Mouse (Mus musculus) forebrain, embryonic 14.5 days (tissue): ENCODE results near the gene Epc2. TPM values are rescaled to one million over a fixed set of nuclear protein-coding genes. Genes with fewer than 3 reads are reported as not detected.

Source experiments
- ATAC-seq: fragments of 200-750 bp; cut with Nextera tagmentation; 2 replicates; pipeline ENCODE4 v1.8.0; 2017; ENCODE audit warnings: mild to moderate bottlenecking, moderate library complexity
- DNase-seq: peaks from one replicate; pipeline ENCODE4 v3.0.0-alpha.2; 2015; ENCODE audit warnings: low spot score
- H3K27ac ChIP-seq: fragments of 300-500 bp; sonication (generic); 2 replicates; pipeline ENCODE4 v1.5.1; 2014; ENCODE audit warnings: low read depth, mild to moderate bottlenecking, control low read depth, low read length, moderate library complexity
- H3K27me3 ChIP-seq: fragments of 300-500 bp; sonication (generic); replicated peaks from 2 replicates; pipeline ENCODE4 v1.6.1; 2014; ENCODE audit warnings: low read length, control low read depth, mixed read lengths; ENCODE audit not compliant: control insufficient read depth, insufficient read depth
- H3K36me3 ChIP-seq: fragments of 300-500 bp; sonication (generic); 2 replicates; pipeline ENCODE4 v1.6.1; 2014; ENCODE audit warnings: low read length, control low read depth; ENCODE audit not compliant: control insufficient read depth, insufficient read depth
- H3K4me1 ChIP-seq: fragments of 300-500 bp; sonication (generic); 2 replicates; pipeline ENCODE4 v1.6.1; 2014; ENCODE audit warnings: antibody characterized with exemption, low read length, control low read depth; ENCODE audit not compliant: control insufficient read depth, insufficient read depth
- H3K4me2 ChIP-seq: fragments of 300-500 bp; sonication (generic); 2 replicates; pipeline ENCODE4 v1.6.1; 2014; ENCODE audit warnings: mild to moderate bottlenecking, control low read depth, low read length
- H3K4me3 ChIP-seq: fragments of 300-500 bp; sonication (generic); 2 replicates; pipeline ENCODE4 v1.5.1; 2014; ENCODE audit warnings: low read depth, low read length, control low read depth
- H3K9ac ChIP-seq: fragments of 300-500 bp; sonication (generic); 2 replicates; pipeline ENCODE4 v1.6.1; 2014; ENCODE audit warnings: mild to moderate bottlenecking, low read length, control low read depth, moderate library complexity
- H3K9me3 ChIP-seq: fragments of 300-500 bp; sonication (generic); replicated peaks from 2 replicates; pipeline ENCODE4 v1.6.1; 2016; ENCODE audit warnings: low read length, control low read depth, mixed read lengths; ENCODE audit not compliant: control insufficient read depth
- whole genome bisulfite sequencing: fragments of 180-500 bp; shearing (Covaris S2); extraction: QIAGEN DNeasy Blood & Tissue Kit; methylation state at CpG from one replicate; pipeline ENCODE4 v1.1.7; 2014; 5-methylcytosine and 5-hydroxymethylcytosine counted together
- polyA plus RNA-seq: library from polyadenylated mRNA; unstranded; fragments of >200 nt; fragmentation: Nextera tagmentation; extraction: Ambion mirVana; gene quantifications from 2 replicates; pipeline ENCODE4 v1.2.1, GENCODE M21; 2014

Epc2 gene
- polyA plus RNA-seq, 1 experiment from 2014 or later: 20.7 TPM

DNA sequence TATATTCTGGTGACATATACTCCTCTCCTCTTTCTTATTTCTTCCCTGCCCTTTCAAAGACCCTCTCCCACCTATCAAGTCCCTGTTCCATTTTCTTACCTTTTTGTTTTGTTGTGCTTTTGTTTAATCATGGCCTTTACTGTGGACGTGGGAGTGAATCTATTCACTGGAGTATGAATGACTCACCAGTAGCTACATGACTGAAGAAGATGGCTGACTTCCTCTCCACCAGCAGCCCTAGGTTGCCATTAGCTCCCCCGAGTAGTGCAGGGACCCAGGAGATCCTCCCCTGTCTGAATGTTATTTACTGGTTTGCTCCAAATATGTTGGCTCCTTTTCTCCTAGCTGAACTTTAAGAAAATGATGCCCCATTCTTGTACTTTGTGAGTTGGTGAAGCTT, 86.8 kb downstream of the Epc2 start:
- H3K4me2 ChIP-seq: no peak overlapping the region
- no peak overlapping the region for H3K27ac ChIP-seq
- no peaks in the 10 kb centered on the region for H3K9me3 ChIP-seq
- no peak overlapping the region for H3K9ac ChIP-seq
- DNase-seq (no peak), ATAC-seq (no peak)
- 44% methylated on average over 2 of the region's 2 CpGs for WGBS
- H3K27me3 ChIP-seq: no peaks in the 10 kb centered on the region
- H3K4me3 ChIP-seq: no peak overlapping the region
- H3K4me1 ChIP-seq: no peaks in the 10 kb centered on the region
- peaks cover 22% of the 10 kb centered on the region for H3K36me3 ChIP-seq

DNA sequence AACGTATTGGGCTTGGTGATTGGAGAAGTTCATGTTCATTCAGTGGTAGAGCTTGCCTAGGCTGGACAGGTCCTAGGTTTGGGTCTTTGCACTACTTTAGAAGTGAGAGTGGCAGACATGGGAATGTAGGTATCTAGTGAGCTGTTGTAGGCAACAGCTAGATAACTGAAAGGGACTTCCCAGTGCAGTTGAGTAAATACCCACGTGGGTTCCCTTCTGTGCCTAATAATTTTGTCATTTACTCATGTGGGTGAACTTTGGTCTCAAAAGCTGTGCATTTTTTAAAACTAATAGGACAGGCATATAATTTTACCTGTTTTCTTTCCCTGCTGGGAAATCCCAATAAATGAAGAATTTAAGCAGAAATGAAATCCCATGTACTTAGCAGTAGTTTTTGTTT, 88.5 kb downstream of the Epc2 start:
- Histone ChIP-seq H3K9me3 (no peaks in the 10 kb centered on the region), H3K27me3 (no peaks in the 10 kb centered on the region), H3K4me3 (no peak overlapping the region), H3K9ac (no peak overlapping the region), H3K27ac (no peak overlapping the region), H3K36me3 (peaks cover 22% of the 10 kb centered on the region), H3K4me1 (no peaks in the 10 kb centered on the region), H3K4me2 (no peak overlapping the region)
- DNase-seq (no peak), ATAC-seq (no peak)
- WGBS: 85% methylated on average over 2 of the region's 2 CpGs

DNA sequence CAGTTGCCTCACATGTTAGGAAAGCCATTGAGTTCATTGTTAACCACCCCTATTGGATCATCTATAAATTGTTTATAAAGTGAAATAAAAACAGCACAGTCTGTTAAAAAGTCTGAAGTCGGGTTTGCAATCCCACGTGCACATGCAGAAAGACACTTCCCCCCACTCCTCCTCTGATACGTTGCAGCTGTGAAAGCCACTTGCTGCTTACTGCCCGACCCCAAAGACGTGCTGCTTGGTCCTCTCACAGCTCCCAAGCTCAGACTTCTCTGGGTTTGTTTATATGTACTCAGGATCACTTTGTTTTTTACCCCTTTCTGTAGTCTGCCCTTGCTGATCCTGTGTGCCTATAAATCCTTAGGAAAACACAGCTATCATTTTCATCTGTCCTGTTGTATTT, 96.5 kb downstream of the Epc2 start:
- Histone ChIP-seq H3K4me1 (no peaks in the 10 kb centered on the region), H3K27me3 (no peaks in the 10 kb centered on the region), H3K4me2 (no peak overlapping the region), H3K36me3 (peaks cover 46% of the 10 kb centered on the region), H3K9ac (no peak overlapping the region), H3K9me3 (no peaks in the 10 kb centered on the region), H3K27ac (no peak overlapping the region), H3K4me3 (no peak overlapping the region)
- no peak for DNase-seq
- 84% methylated on average over 5 of the region's 5 CpGs for WGBS
- ATAC-seq: no peak

- H3K9me3 ChIP-seq: no peaks in the 10 kb centered on the region
- H3K9ac ChIP-seq: no peak overlapping the region
- H3K36me3 ChIP-seq: peaks cover 50% of the 10 kb centered on the region
- ATAC-seq (no peak), DNase-seq (no peak)
- H3K4me3 ChIP-seq: no peak overlapping the region
- 88% methylated on average over 5 of the region's 5 CpGs for WGBS
- H3K4me2 ChIP-seq: no peak overlapping the region
- H3K27me3 ChIP-seq: no peaks in the 10 kb centered on the region
- H3K4me1 ChIP-seq: no peaks in the 10 kb centered on the region
- no peak overlapping the region for H3K27ac ChIP-seq
Measured at GRCm38 (mm10) chr2:49548492-49548891, 97.2 kb downstream of the Epc2 start.

DNA sequence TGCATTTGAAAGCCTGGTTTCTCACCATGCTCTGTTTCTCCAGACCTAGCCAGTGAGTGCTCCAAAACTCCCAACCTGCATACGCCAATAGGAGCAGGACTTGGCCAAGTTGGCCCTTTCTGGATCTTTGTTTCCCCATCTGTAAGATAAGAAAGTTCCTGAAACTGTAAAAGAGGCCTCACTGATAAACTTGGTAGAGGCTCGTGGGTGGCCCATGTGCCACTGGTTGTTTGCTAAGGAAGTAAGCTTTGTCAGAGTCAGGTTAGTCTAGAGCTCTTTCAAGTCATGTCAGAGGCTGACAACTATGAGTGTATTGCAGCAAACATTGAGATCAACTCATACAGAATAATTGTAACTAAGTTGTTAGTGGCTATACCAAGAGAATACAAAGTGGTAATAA, 101.8 kb downstream of the Epc2 start:
- 96% methylated on average over 2 of the region's 2 CpGs for WGBS
- ATAC-seq (no peak), DNase-seq (no peak)
- H3K4me1 ChIP-seq: no peaks in the 10 kb centered on the region
- peaks cover 30% of the 10 kb centered on the region for H3K36me3 ChIP-seq
- no peak overlapping the region for H3K4me3 ChIP-seq
- H3K27me3 ChIP-seq: no peaks in the 10 kb centered on the region
- no peak overlapping the region for H3K9ac ChIP-seq
- H3K27ac ChIP-seq: no peak overlapping the region
- no peak overlapping the region for H3K4me2 ChIP-seq
- H3K9me3 ChIP-seq: no peaks in the 10 kb centered on the region

DNA sequence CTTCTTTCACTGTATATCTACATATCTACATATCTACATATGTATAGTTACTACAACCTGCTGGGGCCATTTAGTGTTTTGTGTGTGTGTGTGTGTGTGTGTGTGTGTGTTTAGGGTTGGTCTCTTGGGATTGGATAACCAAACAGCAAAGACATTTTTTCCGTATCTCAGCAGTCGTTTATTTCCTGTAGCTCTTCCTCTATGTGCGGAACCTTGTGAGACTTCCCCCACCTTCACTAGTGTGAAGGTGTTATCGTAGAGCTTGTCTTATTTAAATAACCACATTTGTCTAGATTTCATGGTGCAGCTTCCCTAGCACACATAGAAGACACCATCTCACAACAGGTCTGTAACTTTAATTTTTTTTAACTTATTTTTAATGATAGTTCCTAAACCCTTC, 106.1 kb downstream of the Epc2 start:
- DNase-seq: no peak
- no peak for ATAC-seq
- WGBS: 97% methylated on average over 4 of the region's 4 CpGs

GRCm38 (mm10) chr2:49558361-49558760, 107.1 kb downstream of the Epc2 start:
- Histone ChIP-seq H3K4me3 (no peak overlapping the region), H3K27ac (no peak overlapping the region), H3K9me3 (no peaks in the 10 kb centered on the region), H3K4me2 (no peak overlapping the region), H3K9ac (no peak overlapping the region), H3K27me3 (no peaks in the 10 kb centered on the region), H3K4me1 (no peaks in the 10 kb centered on the region), H3K36me3 (0 out of 2 replicates have a peak, but pooled peaks cover 4% of the 10 kb centered on the region)
- no peak for ATAC-seq
- no peak for DNase-seq
- WGBS: 93% methylated on average over 3 of the region's 3 CpGs

More for the DNA sequence above, 106.1 kb downstream of the Epc2 start:
- Histone ChIP-seq H3K27ac (no peak overlapping the region), H3K9ac (no peak overlapping the region), H3K9me3 (no peaks in the 10 kb centered on the region), H3K4me2 (no peak overlapping the region), H3K4me1 (no peaks in the 10 kb centered on the region), H3K4me3 (no peak overlapping the region), H3K36me3 (peaks cover 10% of the 10 kb centered on the region; the same call in 1 of the 2 replicates), H3K27me3 (no peaks in the 10 kb centered on the region)

- Histone ChIP-seq H3K27ac (no peak overlapping the region), H3K4me3 (no peak overlapping the region), H3K4me2 (no peak overlapping the region), H3K36me3 (no peaks in the 10 kb centered on the region), H3K9me3 (no peaks in the 10 kb centered on the region), H3K9ac (no peak overlapping the region), H3K4me1 (no peaks in the 10 kb centered on the region), H3K27me3 (no peaks in the 10 kb centered on the region)
- DNase-seq: no peak
- 88% methylated on average over 10 of the region's 10 CpGs for WGBS
- no peak for ATAC-seq
Measured at GRCm38 (mm10) chr2:49562688-49563350, 111.5 kb downstream of the Epc2 start.

- WGBS: 31% methylated on average over 16 of the region's 16 CpGs
- H3K36me3 ChIP-seq: no peaks in the 10 kb centered on the region
- H3K9me3 ChIP-seq: no peaks in the 10 kb centered on the region
- H3K4me2 ChIP-seq: peak overlapping the region; percentile 26
- ATAC-seq (peak; percentile 83), DNase-seq (peak; percentile 85)
- H3K27me3 ChIP-seq: no peaks in the 10 kb centered on the region
- peaks cover 35% of the 10 kb centered on the region for H3K4me1 ChIP-seq
- H3K9ac ChIP-seq: peak overlapping the region; percentile 13; the same call in 1 of the 2 replicates
- peak overlapping the region; percentile 82 for H3K27ac ChIP-seq
- no peak overlapping the region for H3K4me3 ChIP-seq
Measured at GRCm38 (mm10) chr2:49569862-49570777, 118.8 kb downstream of the Epc2 start.
